Mouse (Mus musculus) midbrain, embryonic 12.5 days (tissue): Measurements from ENCODE around the gene Lamtor4. TPM values are rescaled to one million over a fixed set of nuclear protein-coding genes. Genes with fewer than 3 reads are reported as not detected.
A peak's percentile ranks its signal among the peaks of the same experiment; 100 is the strongest.

ENCODE experiments used
- ATAC-seq: fragments of 200-750 bp; cut with Nextera tagmentation; 2 replicates; pipeline ENCODE4 v1.8.0; 2017; ENCODE audit warnings: low read depth, moderate TSS enrichment, moderate library complexity; ENCODE audit not compliant: low FRiP score
- H3K27ac ChIP-seq: fragments of 300-500 bp; sonication (generic); replicated peaks from 2 replicates; pipeline ENCODE4 v1.5.1; 2016; ENCODE audit warnings: mild to moderate bottlenecking
- H3K27me3 ChIP-seq: fragments of 300-500 bp; sonication (generic); 2 replicates; pipeline ENCODE4 v1.6.1; 2016; ENCODE audit warnings: mild to moderate bottlenecking
- H3K36me3 ChIP-seq: fragments of 300-500 bp; sonication (generic); 2 replicates; pipeline ENCODE4 v1.6.1; 2016
- H3K4me1 ChIP-seq: fragments of 300-500 bp; sonication (generic); 2 replicates; pipeline ENCODE4 v1.6.1; 2016
- H3K4me2 ChIP-seq: fragments of 300-500 bp; sonication (generic); replicated peaks from 2 replicates; pipeline ENCODE4 v1.6.1; 2016; ENCODE audit warnings: mild to moderate bottlenecking, moderate library complexity
- H3K4me3 ChIP-seq: fragments of 300-500 bp; sonication (generic); 2 replicates; pipeline ENCODE4 v1.5.1; 2016; ENCODE audit warnings: mild to moderate bottlenecking
- H3K9ac ChIP-seq: fragments of 300-500 bp; sonication (generic); replicated peaks from 2 replicates; pipeline ENCODE4 v1.6.1; 2016; ENCODE audit warnings: mild to moderate bottlenecking, moderate library complexity
- H3K9me3 ChIP-seq: fragments of 300-500 bp; sonication (generic); 2 replicates; pipeline ENCODE4 v1.6.1; 2016; ENCODE audit warnings: mild to moderate bottlenecking
- WGBS: fragments of 180-500 bp; shearing (Covaris S2); methylation state at CpG from one replicate; pipeline ENCODE4 v1.1.7; 2016; 5-methylcytosine and 5-hydroxymethylcytosine counted together
- polyA plus RNA-seq: library from polyadenylated mRNA; unstranded; fragments of >200 nt; fragmentation: Nextera tagmentation; extraction: Ambion mirVana; gene quantifications from 2 replicates; pipeline ENCODE4 v1.2.1, GENCODE M21; 2016

Lamtor4 gene
- polyA plus RNA-seq, 1 experiment from 2014 or later, result 57.8 TPM

GRCm38 (mm10) chr5:138262582-138263240 lies 7.4 kb downstream of the Lamtor4 start:
- Histone ChIP-seq H3K9me3 (no peaks in the 10 kb centered on the region), H3K9ac (peak overlapping the region; percentile 94), H3K4me3 (peak overlapping the region; percentile 90), H3K27me3 (no peaks in the 10 kb centered on the region), H3K4me2 (peak overlapping the region; percentile 100), H3K36me3 (peaks cover 51% of the 10 kb centered on the region), H3K4me1 (peaks cover 20% of the 10 kb centered on the region), H3K27ac (peak overlapping the region; percentile 73; the same call in 1 of the 2 replicates)
- no peak for ATAC-seq
- 66% methylated on average over 18 of the region's 18 CpGs for WGBS

GRCm38 (mm10) chr5:138263260-138264206 lies 8.3 kb downstream of the Lamtor4 start, which contains the start of gene BC037034:
TSS of gene BC037034 (minus strand) at chr5:138264033.
- Histone ChIP-seq H3K4me3 (peak within 1 kb of the TSS; percentile 90), H3K9me3 (no peaks in the 10 kb centered on the region), H3K36me3 (peaks cover 45% of the 10 kb centered on the region), H3K27me3 (no peaks in the 10 kb centered on the region), H3K4me2 (peak within 1 kb of the TSS; percentile 100), H3K9ac (peak within 1 kb of the TSS; percentile 94), H3K27ac (peak within 1 kb of the TSS; percentile 73), H3K4me1 (peaks cover 20% of the 10 kb centered on the region)
- WGBS, result under 1% methylated on average over 60 of the region's 71 CpGs
- peak; percentile 89 for ATAC-seq

- H3K9me3 ChIP-seq, result no peaks in the 10 kb centered on the region
- peak overlapping the region; percentile 73 for H3K27ac ChIP-seq
- H3K4me2 ChIP-seq, result peak overlapping the region; percentile 100
- 19% methylated on average over 6 of the region's 6 CpGs for WGBS
- peak overlapping the region; percentile 94 for H3K9ac ChIP-seq
- no peaks in the 10 kb centered on the region for H3K27me3 ChIP-seq
- no peak for ATAC-seq
- peak overlapping the region; percentile 90 for H3K4me3 ChIP-seq
- H3K4me1 ChIP-seq, result peaks cover 20% of the 10 kb centered on the region
- H3K36me3 ChIP-seq, result peaks cover 39% of the 10 kb centered on the region
Observed at GRCm38 (mm10) chr5:138264207-138264578, 8.9 kb downstream of the Lamtor4 start.

DNA sequence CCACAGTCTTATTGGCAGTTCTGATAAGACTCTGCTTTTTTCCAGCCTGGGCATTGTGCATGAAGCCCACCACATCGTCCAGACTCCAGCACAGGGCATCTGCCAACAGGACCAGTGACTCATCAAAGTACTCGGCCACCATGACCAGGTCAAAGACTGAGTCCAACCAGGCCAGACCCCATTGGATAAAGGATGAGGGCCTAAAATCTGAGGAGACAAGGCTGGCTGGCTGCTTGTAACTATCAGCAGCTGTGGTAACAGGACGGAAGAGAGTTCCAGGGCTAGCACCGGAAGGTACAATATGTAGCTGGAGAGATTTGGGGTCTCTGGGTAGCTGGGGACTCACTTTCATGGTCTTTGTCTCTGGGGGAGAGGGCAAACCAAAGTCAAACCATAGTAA lies 10.4 kb downstream of the Lamtor4 start:
- 0 out of 2 replicates have a peak, but pooled peaks cover 3% of the 10 kb centered on the region for H3K27me3 ChIP-seq
- H3K4me3 ChIP-seq, result no peak overlapping the region
- no peak overlapping the region for H3K9ac ChIP-seq
- 93% methylated on average over 4 of the region's 4 CpGs for WGBS
- no peak for ATAC-seq
- H3K36me3 ChIP-seq, result peaks cover 24% of the 10 kb centered on the region
- H3K4me1 ChIP-seq, result peaks cover 20% of the 10 kb centered on the region
- H3K9me3 ChIP-seq, result no peaks in the 10 kb centered on the region
- H3K4me2 ChIP-seq, result no peak overlapping the region
- H3K27ac ChIP-seq, result no peak overlapping the region

DNA sequence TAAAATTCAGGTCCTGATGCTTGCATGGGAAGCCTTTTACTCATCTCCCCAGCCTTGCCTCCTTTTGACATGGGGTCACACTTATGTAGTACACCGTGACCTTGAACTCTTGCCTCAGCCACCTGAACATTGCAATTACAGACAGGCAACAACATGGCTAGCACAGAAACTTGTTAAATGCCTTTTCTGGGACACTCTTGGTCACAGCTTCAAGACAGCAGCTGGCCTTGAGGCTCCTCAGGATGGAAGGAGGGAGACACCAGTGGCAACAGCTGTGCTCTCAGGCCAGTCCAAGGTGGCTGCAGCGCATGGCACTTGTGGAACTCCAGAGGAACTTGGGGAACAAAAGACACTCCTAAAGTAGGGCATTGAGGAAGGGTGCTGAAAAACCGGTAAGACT lies 11.8 kb downstream of the Lamtor4 start:
- Histone ChIP-seq H3K27ac (no peak overlapping the region), H3K4me3 (no peak overlapping the region), H3K36me3 (peaks cover 10% of the 10 kb centered on the region), H3K27me3 (0 out of 2 replicates have a peak, but pooled peaks cover 12% of the 10 kb centered on the region), H3K9ac (no peak overlapping the region), H3K9me3 (no peaks in the 10 kb centered on the region), H3K4me2 (no peak overlapping the region), H3K4me1 (peaks cover 23% of the 10 kb centered on the region)
- no peak for ATAC-seq
- 93% methylated on average over 3 of the region's 3 CpGs for WGBS

GRCm38 (mm10) chr5:138268980-138269379 lies 13.7 kb downstream of the Lamtor4 start:
- 0 out of 2 replicates have a peak, but pooled peaks cover 12% of the 10 kb centered on the region for H3K27me3 ChIP-seq
- H3K36me3 ChIP-seq, result peaks cover 11% of the 10 kb centered on the region
- H3K4me1 ChIP-seq, result peaks cover 29% of the 10 kb centered on the region
- H3K27ac ChIP-seq, result no peak overlapping the region
- H3K4me3 ChIP-seq, result no peak overlapping the region
- WGBS, result 79% methylated on average over 4 of the region's 4 CpGs
- no peak overlapping the region for H3K9ac ChIP-seq
- no peaks in the 10 kb centered on the region for H3K9me3 ChIP-seq
- no peak for ATAC-seq
- no peak overlapping the region for H3K4me2 ChIP-seq

GRCm38 (mm10) chr5:138271232-138271631 lies 15.9 kb downstream of the Lamtor4 start:
- 48% methylated on average over 3 of the region's 3 CpGs for WGBS
- Histone ChIP-seq H3K27ac (no peak overlapping the region), H3K4me1 (peaks cover 41% of the 10 kb centered on the region), H3K9me3 (no peaks in the 10 kb centered on the region), H3K4me2 (no peak overlapping the region), H3K36me3 (peaks cover 15% of the 10 kb centered on the region), H3K9ac (no peak overlapping the region), H3K27me3 (0 out of 2 replicates have a peak, but pooled peaks cover 12% of the 10 kb centered on the region), H3K4me3 (no peak overlapping the region)
- ATAC-seq, result no peak

DNA sequence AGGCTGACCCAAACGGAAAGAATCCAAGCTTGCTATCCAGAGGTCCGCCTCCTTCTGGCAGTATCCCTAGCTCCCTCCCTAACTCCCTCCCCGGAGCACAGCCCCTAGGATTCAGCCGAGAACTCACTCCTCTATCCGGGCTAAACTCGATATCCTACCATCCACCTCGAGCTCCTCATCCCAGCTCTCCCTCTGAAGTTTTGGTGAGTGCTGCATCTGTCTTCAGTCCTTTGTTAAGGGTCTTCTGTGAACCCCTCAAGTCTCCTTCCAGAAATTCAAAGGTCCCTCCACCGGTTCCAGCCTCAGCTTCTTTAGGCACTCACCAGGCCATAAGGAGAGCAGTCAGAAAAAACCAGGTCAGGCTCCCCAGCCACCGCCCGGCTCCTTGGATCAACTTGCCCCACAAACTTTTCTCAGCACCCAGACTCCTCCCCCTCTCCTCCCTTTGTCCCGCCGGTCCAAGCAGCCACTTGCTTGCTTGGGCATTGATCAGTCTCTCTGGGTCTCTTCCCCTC lies 17.2 kb downstream of the Lamtor4 start, which contains the start of gene Gal3st4:
Gene Gal3st4, minus strand, starts transcription at position 432 of the 515 bp plus-strand sequence.
- H3K4me2 ChIP-seq, result peak within 1 kb of the TSS; percentile 44
- H3K9me3 ChIP-seq, result no peaks in the 10 kb centered on the region
- peaks cover 54% of the 10 kb centered on the region for H3K4me1 ChIP-seq
- H3K27me3 ChIP-seq, result 0 out of 2 replicates have a peak, but pooled peaks cover 12% of the 10 kb centered on the region
- peak within 1 kb of the TSS; percentile 36 for H3K27ac ChIP-seq
- H3K4me3 ChIP-seq, result peak within 1 kb of the TSS; percentile 26
- WGBS, result under 1% methylated on average over 12 of the region's 12 CpGs
- peak within 1 kb of the TSS; percentile 34 for H3K9ac ChIP-seq
- peaks cover 22% of the 10 kb centered on the region; the same call in 1 of the 2 replicates for H3K36me3 ChIP-seq
- peak; percentile 44; the same call in 1 of the 2 replicates for ATAC-seq

- Histone ChIP-seq H3K27me3 (0 out of 2 replicates have a peak, but pooled peaks cover 12% of the 10 kb centered on the region), H3K4me3 (no peak overlapping the region), H3K4me2 (no peak overlapping the region), H3K4me1 (peaks cover 70% of the 10 kb centered on the region), H3K9me3 (no peaks in the 10 kb centered on the region), H3K9ac (no peak overlapping the region; the same call in 1 of the 2 replicates), H3K36me3 (peaks cover 28% of the 10 kb centered on the region; the same call in 1 of the 2 replicates), H3K27ac (no peak overlapping the region)
- 52% methylated on average over 8 of the region's 8 CpGs for WGBS
- ATAC-seq, result no peak
Observed at GRCm38 (mm10) chr5:138274186-138274585, 18.9 kb downstream of the Lamtor4 start.

DNA sequence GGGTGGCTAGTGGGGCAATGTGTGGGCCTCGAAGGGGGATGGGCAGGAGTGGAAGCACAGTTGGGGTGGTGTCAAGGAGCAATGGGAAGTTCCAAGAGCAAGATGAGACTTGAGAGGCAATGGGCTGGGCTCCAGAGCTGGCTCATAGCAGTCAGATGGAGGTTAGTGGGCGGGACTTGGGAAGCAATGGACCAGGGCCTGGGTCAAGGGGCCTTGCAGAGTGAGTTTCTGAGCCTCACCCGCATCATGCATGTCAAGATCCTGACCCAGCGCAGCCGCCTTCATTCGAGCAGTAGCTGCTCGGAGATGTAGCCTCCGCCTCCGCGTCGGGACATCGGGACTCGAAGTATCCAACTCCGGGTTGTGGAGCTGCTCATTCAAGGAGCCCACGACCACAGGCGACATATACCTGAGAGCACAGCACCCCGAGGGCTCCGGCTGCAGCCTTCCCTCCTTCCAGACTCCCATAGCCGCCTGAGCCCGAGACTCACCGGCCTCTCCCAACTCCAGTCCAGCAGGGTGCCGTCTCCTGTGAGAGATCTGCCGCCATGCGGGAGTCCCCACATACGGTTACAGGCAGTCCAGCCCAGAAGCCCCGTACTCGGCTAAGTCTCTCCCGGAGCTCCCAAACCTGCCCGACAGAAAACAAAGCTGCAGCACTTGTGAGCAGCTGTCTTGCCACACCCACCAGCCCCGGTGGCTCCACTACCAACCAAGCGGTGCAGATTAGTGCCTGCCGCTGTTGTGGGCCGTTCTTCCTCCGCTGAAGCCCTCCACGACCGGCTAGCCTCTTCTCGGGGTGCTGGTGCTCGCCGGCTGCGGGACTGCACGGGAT lies 20.2 kb downstream of the Lamtor4 start:
- peak overlapping the region; percentile 65 for H3K9ac ChIP-seq
- H3K27me3 ChIP-seq, result 0 out of 2 replicates have a peak, but pooled peaks cover 12% of the 10 kb centered on the region
- 8% methylated on average over 41 of the region's 41 CpGs for WGBS
- no peak overlapping the region for H3K27ac ChIP-seq
- no peaks in the 10 kb centered on the region for H3K9me3 ChIP-seq
- H3K4me2 ChIP-seq, result peak overlapping the region; percentile 71
- ATAC-seq, result no peak
- H3K4me1 ChIP-seq, result peaks cover 70% of the 10 kb centered on the region
- H3K36me3 ChIP-seq, result peaks cover 28% of the 10 kb centered on the region; the same call in 1 of the 2 replicates
- H3K4me3 ChIP-seq, result peak overlapping the region; percentile 43

GRCm38 (mm10) chr5:138277994-138278393 lies 22.7 kb downstream of the Lamtor4 start:
- WGBS, result 92% methylated on average over 7 of the region's 7 CpGs

More at GRCm38 (mm10) chr5:138277994-138278393, 22.7 kb downstream of the Lamtor4 start:
- H3K9ac ChIP-seq, result peak overlapping the region; percentile 94; the same call in 1 of the 2 replicates
- no peaks in the 10 kb centered on the region for H3K9me3 ChIP-seq
- ATAC-seq, result no peak
- H3K4me3 ChIP-seq, result peak overlapping the region; percentile 80
- peaks cover 59% of the 10 kb centered on the region for H3K4me1 ChIP-seq
- peaks cover 12% of the 10 kb centered on the region for H3K27me3 ChIP-seq
- H3K4me2 ChIP-seq, result peak overlapping the region; percentile 71
- no peak overlapping the region for H3K27ac ChIP-seq
- peaks cover 28% of the 10 kb centered on the region; the same call in 1 of the 2 replicates for H3K36me3 ChIP-seq
